Mouse (Mus musculus) embryonic facial prominence, embryonic 11.5 days (tissue): Measurements from ENCODE around the gene Pinlyp. TPM values are rescaled to one million over a fixed set of nuclear protein-coding genes. Genes with fewer than 3 reads are reported as not detected.
A peak's percentile ranks its signal among the peaks of the same experiment; 100 is the strongest.
"Not testable (repeated sequence)": the region's sequence is repeated elsewhere in the genome, so short reads cannot be mapped to it uniquely, and the experiment has no call there.

ENCODE experiments used
- ATAC-seq: fragments of 200-750 bp; cut with Nextera tagmentation; replicated peaks from 2 replicates; pipeline ENCODE4 v1.8.0; 2017; ENCODE audit warnings: low read depth; ENCODE audit not compliant: insufficient number of reproducible peaks, low FRiP score, low TSS enrichment
- DNase-seq: peaks from one replicate; pipeline ENCODE4 v3.0.0-alpha.2; 2015; ENCODE audit warnings: low spot score
- H3K27ac ChIP-seq: fragments of 300-500 bp; sonication (generic); replicated peaks from 2 replicates; pipeline ENCODE4 v1.5.1; 2014; ENCODE audit warnings: mild to moderate bottlenecking, low read depth, low read length, control low read depth
- H3K27me3 ChIP-seq: fragments of 300-500 bp; sonication (generic); 2 replicates; pipeline ENCODE4 v1.6.1; 2014; ENCODE audit warnings: mild to moderate bottlenecking, low read length, moderate library complexity, mixed read lengths; ENCODE audit not compliant: control insufficient read depth, insufficient read depth
- H3K36me3 ChIP-seq: fragments of 300-500 bp; sonication (generic); replicated peaks from 2 replicates; pipeline ENCODE4 v1.6.1; 2014; ENCODE audit warnings: low read depth, mild to moderate bottlenecking, low read length, moderate library complexity, mixed read lengths; ENCODE audit not compliant: control insufficient read depth, insufficient read depth
- H3K4me1 ChIP-seq: fragments of 300-500 bp; sonication (generic); 2 replicates; pipeline ENCODE4 v1.6.1; 2014; ENCODE audit warnings: low read length, mixed read lengths; ENCODE audit not compliant: control insufficient read depth, insufficient read depth
- H3K4me2 ChIP-seq: fragments of 300-500 bp; sonication (generic); 2 replicates; pipeline ENCODE4 v1.6.1; 2014; ENCODE audit warnings: low read depth, mild to moderate bottlenecking, control low read depth, low read length, moderate library complexity
- H3K4me3 ChIP-seq: fragments of 300-500 bp; sonication (generic); 2 replicates; pipeline ENCODE4 v1.5.1; 2014; ENCODE audit warnings: low read depth, low read length, control low read depth
- H3K9ac ChIP-seq: fragments of 300-500 bp; sonication (generic); replicated peaks from 2 replicates; pipeline ENCODE4 v1.6.1; 2014; ENCODE audit warnings: mild to moderate bottlenecking, control low read depth, low read length
- H3K9me3 ChIP-seq: fragments of 300-500 bp; sonication (generic); replicated peaks from 2 replicates; pipeline ENCODE4 v1.6.1; 2016; ENCODE audit warnings: mild to moderate bottlenecking, low read length, inconsistent platforms, mixed read lengths; ENCODE audit not compliant: control insufficient read depth
- WGBS: fragments of 180-500 bp; shearing (Covaris S2); extraction: QIAGEN DNeasy Blood & Tissue Kit; methylation state at CpG from one replicate; pipeline ENCODE4 v1.1.7; 2014; 5-methylcytosine and 5-hydroxymethylcytosine counted together
- polyA plus RNA-seq: library from polyadenylated mRNA; unstranded; fragments of >200 nt; fragmentation: Nextera tagmentation; extraction: Ambion mirVana; gene quantifications from 2 replicates; pipeline ENCODE4 v1.2.1, GENCODE M21; 2014

The Pinlyp gene
- polyA plus RNA-seq, 1 experiment from 2014 or later, result not detected

- 55% methylated on average over 11 of the region's 11 CpGs for WGBS
- no peak overlapping the region for H3K27ac ChIP-seq
These were observed 16.3 kb downstream of the Pinlyp start for GRCm38 (mm10) chr7:24529580-24529979.

GRCm38 (mm10) chr7:24528861-24529260, 17.1 kb downstream of the Pinlyp start:
- ATAC-seq, result no peak
- peaks cover 3% of the 10 kb centered on the region for H3K36me3 ChIP-seq
- peaks cover 6% of the 10 kb centered on the region for H3K27me3 ChIP-seq
- H3K4me1 ChIP-seq, result no peaks in the 10 kb centered on the region
- H3K9me3 ChIP-seq, result no peaks in the 10 kb centered on the region
- no peak overlapping the region for H3K9ac ChIP-seq
- no peak for DNase-seq
- WGBS, result 89% methylated on average over 11 of the region's 11 CpGs
- no peak overlapping the region for H3K4me2 ChIP-seq
- no peak overlapping the region for H3K4me3 ChIP-seq
- H3K27ac ChIP-seq, result no peak overlapping the region

More at GRCm38 (mm10) chr7:24529580-24529979, 16.3 kb downstream of the Pinlyp start:
- Histone ChIP-seq H3K4me2 (peak overlapping the region; percentile 84), H3K9ac (peak overlapping the region; percentile 62), H3K36me3 (peaks cover 3% of the 10 kb centered on the region), H3K27me3 (peaks cover 6% of the 10 kb centered on the region), H3K4me1 (peaks cover 3% of the 10 kb centered on the region; the same call in 1 of the 2 replicates), H3K9me3 (no peaks in the 10 kb centered on the region), H3K4me3 (peak overlapping the region; percentile 47)
- DNase-seq (no peak), ATAC-seq (no peak)

GRCm38 (mm10) chr7:24525686-24526420, 20.1 kb downstream of the Pinlyp start:
- Histone ChIP-seq H3K4me1 (no peaks in the 10 kb centered on the region), H3K9me3 (no peaks in the 10 kb centered on the region)
- ATAC-seq, result no peak

GRCm38 (mm10) chr7:24524978-24525377, 20.9 kb downstream of the Pinlyp start:
- Histone ChIP-seq H3K4me1 (no peaks in the 10 kb centered on the region), H3K27me3 (no peaks in the 10 kb centered on the region), H3K9ac (no peak overlapping the region), H3K4me3 (no peak overlapping the region), H3K9me3 (no peaks in the 10 kb centered on the region), H3K36me3 (no peaks in the 10 kb centered on the region), H3K4me2 (no peak overlapping the region), H3K27ac (no peak overlapping the region)
- ATAC-seq (no peak), DNase-seq (no peak)
- WGBS, result 77% methylated on average over 6 of the region's 6 CpGs

More at GRCm38 (mm10) chr7:24525686-24526420, 20.1 kb downstream of the Pinlyp start:
- DNase-seq, result no peak
- Histone ChIP-seq H3K27me3 (no peaks in the 10 kb centered on the region), H3K9ac (no peak overlapping the region), H3K4me3 (no peak overlapping the region), H3K36me3 (no peaks in the 10 kb centered on the region), H3K27ac (no peak overlapping the region), H3K4me2 (no peak overlapping the region)
- WGBS, result 83% methylated on average over 12 of the region's 12 CpGs

GRCm38 (mm10) chr7:24523723-24524122, 22.2 kb downstream of the Pinlyp start:
- H3K27me3 ChIP-seq, result no peaks in the 10 kb centered on the region
- no peak overlapping the region for H3K4me2 ChIP-seq
- no peak overlapping the region for H3K4me3 ChIP-seq
- H3K36me3 ChIP-seq, result no peaks in the 10 kb centered on the region
- DNase-seq (no peak), ATAC-seq (no peak)
- 92% methylated on average over 6 of the region's 6 CpGs for WGBS
- no peak overlapping the region for H3K27ac ChIP-seq
- no peaks in the 10 kb centered on the region for H3K9me3 ChIP-seq
- H3K4me1 ChIP-seq, result no peaks in the 10 kb centered on the region
- no peak overlapping the region for H3K9ac ChIP-seq

- Histone ChIP-seq H3K36me3 (no peaks in the 10 kb centered on the region), H3K4me1 (no peaks in the 10 kb centered on the region), H3K27ac (no peak overlapping the region), H3K4me3 (no peak overlapping the region), H3K9me3 (no peaks in the 10 kb centered on the region), H3K4me2 (no peak overlapping the region), H3K9ac (no peak overlapping the region), H3K27me3 (no peaks in the 10 kb centered on the region)
- DNase-seq (no peak), ATAC-seq (no peak)
- 69% methylated on average over 5 of the region's 5 CpGs for WGBS
These were observed 23.1 kb downstream of the Pinlyp start for GRCm38 (mm10) chr7:24522805-24523204.

GRCm38 (mm10) chr7:24520054-24520453, 25.9 kb downstream of the Pinlyp start:
- ATAC-seq, result not testable (repeated sequence)

GRCm38 (mm10) chr7:24519130-24519529, 26.8 kb downstream of the Pinlyp start:
- no peaks in the 10 kb centered on the region for H3K4me1 ChIP-seq
- WGBS, result 50% methylated on average over 3 of the region's 3 CpGs
- no peak overlapping the region for H3K9ac ChIP-seq
- H3K27me3 ChIP-seq, result no peaks in the 10 kb centered on the region
- H3K27ac ChIP-seq, result no peak overlapping the region
- no peak overlapping the region for H3K4me3 ChIP-seq
- no peaks in the 10 kb centered on the region for H3K9me3 ChIP-seq
- ATAC-seq (no peak), DNase-seq (no peak)
- peaks cover 4% of the 10 kb centered on the region; the same call in 1 of the 2 replicates for H3K36me3 ChIP-seq
- no peak overlapping the region for H3K4me2 ChIP-seq

More at GRCm38 (mm10) chr7:24520054-24520453, 25.9 kb downstream of the Pinlyp start:
- H3K27me3 ChIP-seq, H3K36me3 ChIP-seq, H3K4me2 ChIP-seq, H3K9ac ChIP-seq, H3K27ac ChIP-seq, DNase-seq, H3K4me3 ChIP-seq, H3K9me3 ChIP-seq, H3K4me1 ChIP-seq: not testable (repeated sequence)
- 91% methylated on average over 9 of the region's 10 CpGs for WGBS
